Mouse (Mus musculus) MEL-GATA-1-ER (cell line): ENCODE data around the gene Zfp882.
"Not testable (repeated sequence)": the region's sequence is repeated elsewhere in the genome, so short reads cannot be mapped to it uniquely, and the experiment has no call there.

ENCODE experiments used
- DNase-seq: peaks from one replicate; pipeline ENCODE4 v3.0.0-alpha.2; 2012; ENCODE audit warnings: low read depth; ENCODE audit errors: extremely low read depth

The Zfp882 gene

GRCm38 (mm10) chr8:71952489-71952888 lies 44.1 kb downstream of the Zfp882 start:
- DNase-seq = no peak

GRCm38 (mm10) chr8:71952961-71953700 lies 44.7 kb downstream of the Zfp882 start:
- not testable (repeated sequence) for DNase-seq

- no peak for DNase-seq
Observed at GRCm38 (mm10) chr8:71954666-71955065, 46.3 kb downstream of the Zfp882 start.

- DNase-seq = no peak
Observed at GRCm38 (mm10) chr8:71960483-71960882, 52.1 kb downstream of the Zfp882 start.

GRCm38 (mm10) chr8:71961796-71962195 lies 53.4 kb downstream of the Zfp882 start:
- DNase-seq = no peak

- no peak for DNase-seq
Observed at GRCm38 (mm10) chr8:71964051-71964450, 55.6 kb downstream of the Zfp882 start.

GRCm38 (mm10) chr8:71965166-71965565 lies 56.8 kb downstream of the Zfp882 start:
- DNase-seq = no peak
